Mouse (Mus musculus) G1E (cell line): ENCODE results near the gene Rnf212. TPM values are rescaled to one million over a fixed set of nuclear protein-coding genes. Genes with fewer than 3 reads are reported as not detected.

Experiments used
- ATAC-seq: 2 replicates; pipeline ENCODE4 v1.8.0; 2016; ENCODE audit warnings: mild to moderate bottlenecking; ENCODE audit not compliant: insufficient number of reproducible peaks, poor library complexity, low FRiP score, severe bottlenecking; ENCODE audit errors: extremely low read depth
- DNase-seq: peaks from one replicate; pipeline ENCODE4 v3.0.0; 2012; ENCODE audit warnings: low spot score
- H3K27me3 ChIP-seq: 2 replicates; pipeline ENCODE4 v1.6.1; 2012; ENCODE audit warnings: mild to moderate bottlenecking, low read length, inconsistent platforms; ENCODE audit not compliant: insufficient read depth
- H3K36me3 ChIP-seq: replicated peaks from 2 replicates; pipeline ENCODE3; 2012; ENCODE audit warnings: mild to moderate bottlenecking, inconsistent platforms
- H3K4me1 ChIP-seq: 2 replicates; pipeline ENCODE4 v1.6.1; 2012; ENCODE audit warnings: low read depth, low read length, inconsistent platforms, mixed read lengths; ENCODE audit not compliant: insufficient read depth
- H3K4me3 ChIP-seq: 2 replicates; pipeline ENCODE4 v1.5.1; 2012; ENCODE audit warnings: low read depth, mild to moderate bottlenecking, inconsistent platforms, low read length, moderate library complexity, mixed read lengths
- H3K9me3 ChIP-seq: replicated peaks from 2 replicates; pipeline ENCODE4 v1.6.1; 2012; ENCODE audit warnings: inconsistent platforms
- CTCF ChIP-seq: IDR thresholded peaks from 2 replicates; pipeline ENCODE4 v1.5.1; 2012; ENCODE audit warnings: low read depth, low read length, inconsistent platforms, mixed read lengths
- GATA1 ChIP-seq: IDR thresholded peaks from 2 replicates; pipeline ENCODE4 v1.6.1; 2012; ENCODE audit warnings: borderline replicate concordance, low read length, inconsistent platforms, mixed read lengths
- GATA2 ChIP-seq: IDR thresholded peaks from 2 replicates; pipeline ENCODE4 v1.6.1; 2012; ENCODE audit warnings: low read depth, low read length, inconsistent platforms, borderline replicate concordance
- POLR2AphosphoS5 ChIP-seq: IDR thresholded peaks from 2 replicates; pipeline ENCODE4 v1.6.1; 2012; ENCODE audit warnings: low read depth, low read length, inconsistent platforms; ENCODE audit not compliant: insufficient replicate concordance
- TAL1 ChIP-seq: conservative IDR thresholded peaks from 2 replicates; pipeline ENCODE4 v1.6.1; 2012; ENCODE audit warnings: low read depth, low read length, inconsistent platforms, mixed read lengths
- polyA plus RNA-seq: library from polyadenylated mRNA; stranded (reverse); fragments of >175 nt; gene quantifications from 2 replicates; pipeline ENCODE4 v1.2.3, GENCODE M21; 2012
- total RNA-seq, 2 experiments: library from RNA; stranded (forward) in 1 of 2; stranded (reverse) in 1 of 2; fragments of 200-1000 nt in 1 of 2; fragments of >200 nt in 1 of 2; fragmentation: Nextera tagmentation in 1 of 2; gene quantifications; 2 replicates each; pipeline ENCODE4 v1.2.3; 2014 to 2017

The Rnf212 gene
- total and polyA plus RNA-seq, 3 experiments, result not detected

DNA sequence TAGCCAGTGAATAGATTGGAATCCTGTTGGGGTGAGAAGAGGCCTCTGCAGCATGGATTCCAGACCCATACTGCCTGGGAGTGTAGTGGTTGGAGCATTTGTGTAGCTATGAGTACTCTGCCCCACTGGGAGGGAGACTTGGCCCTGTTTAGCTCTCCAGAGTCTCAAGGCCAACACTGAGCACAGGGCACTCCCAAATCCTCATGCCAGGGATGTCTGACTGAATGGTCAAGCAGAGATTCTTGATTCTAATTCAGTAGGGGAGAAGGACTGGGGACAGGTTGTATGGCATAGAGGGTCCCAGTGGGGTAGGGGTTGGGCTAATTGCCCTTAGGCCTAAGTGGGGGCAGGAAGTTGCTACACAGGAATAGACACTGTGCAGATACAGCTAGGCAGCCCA lies 61.1 kb downstream of the Rnf212 start:
- H3K4me1 ChIP-seq, result no peaks in the 10 kb centered on the region
- no peak overlapping the region for H3K4me3 ChIP-seq
- DNase-seq (no peak), ATAC-seq (no peak)
- peaks cover 44% of the 10 kb centered on the region for H3K27me3 ChIP-seq
- H3K9me3 ChIP-seq, result no peaks in the 10 kb centered on the region
- H3K36me3 ChIP-seq, result no peaks in the 10 kb centered on the region
- no peak for TF ChIP-seq TAL1

GRCm38 (mm10) chr5:108713096-108713495 lies 61.7 kb downstream of the Rnf212 start:
- Histone ChIP-seq H3K27me3 (peaks cover 38% of the 10 kb centered on the region), H3K4me3 (no peak overlapping the region), H3K4me1 (peaks cover 1% of the 10 kb centered on the region; the same call in 1 of the 2 replicates), H3K36me3 (peaks cover 4% of the 10 kb centered on the region), H3K9me3 (no peaks in the 10 kb centered on the region)
- no peak for DNase-seq
- no peak for ATAC-seq
- no peak for TF ChIP-seq CTCF
- TF ChIP-seq POLR2AphosphoS5, result no peak
- TF ChIP-seq TAL1, result no peak
- TF ChIP-seq GATA1, result no peak
- no peak for TF ChIP-seq GATA2

- Histone ChIP-seq H3K9me3 (no peaks in the 10 kb centered on the region), H3K27me3 (peaks cover 33% of the 10 kb centered on the region), H3K4me1 (peaks cover 5% of the 10 kb centered on the region; the same call in 1 of the 2 replicates), H3K4me3 (no peak overlapping the region), H3K36me3 (peaks cover 13% of the 10 kb centered on the region)
- ATAC-seq (no peak), DNase-seq (no peak)
- TF ChIP-seq CTCF, result no peak
- no peak for TF ChIP-seq GATA1
- no peak for TF ChIP-seq GATA2
- TF ChIP-seq POLR2AphosphoS5, result no peak
- TF ChIP-seq TAL1, result no peak
Observed at GRCm38 (mm10) chr5:108711968-108712367, 62.8 kb downstream of the Rnf212 start.

DNA sequence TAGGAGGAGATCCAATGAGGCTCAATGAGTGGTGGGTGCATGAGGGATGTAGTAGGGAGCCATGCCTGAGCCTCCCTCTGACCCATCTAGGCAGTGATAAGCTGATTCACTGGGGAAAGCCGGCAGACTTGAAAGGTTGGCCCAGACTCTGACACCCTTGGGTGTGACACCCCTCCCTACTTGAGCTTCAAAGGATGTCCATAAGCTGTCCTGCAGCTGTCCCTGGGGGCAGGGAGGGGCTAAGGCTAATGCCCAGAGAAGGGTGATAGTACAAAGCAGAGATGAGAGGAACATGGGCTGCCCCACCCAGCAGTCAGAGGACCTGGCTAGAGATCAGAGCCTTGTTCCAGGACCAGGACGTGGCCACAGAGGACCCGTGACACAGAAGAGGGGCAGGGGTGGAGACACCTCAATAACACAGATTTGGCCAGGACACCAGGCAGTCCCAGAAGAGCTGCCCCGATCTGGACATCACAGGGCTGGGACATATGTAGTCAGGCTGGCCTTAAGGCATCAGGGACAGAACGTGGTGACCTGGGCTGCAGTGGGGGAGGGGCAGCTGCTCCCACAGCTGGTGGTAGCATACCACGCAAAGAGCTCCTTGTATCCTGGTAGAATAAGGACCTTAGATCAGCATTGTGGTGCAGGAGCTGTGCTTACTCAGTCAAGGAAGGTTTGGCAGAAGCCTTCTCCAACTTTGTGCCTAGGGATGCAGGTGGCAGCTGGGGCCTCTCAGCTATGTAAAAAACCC lies 65.6 kb downstream of the Rnf212 start:
- TF ChIP-seq CTCF, result no peak
- no peak for TF ChIP-seq POLR2AphosphoS5
- TF ChIP-seq TAL1, result no peak
- no peak for TF ChIP-seq GATA1
- no peak for TF ChIP-seq GATA2
- DNase-seq, result no peak
- Histone ChIP-seq H3K4me3 (no peak overlapping the region), H3K27me3 (peaks cover 17% of the 10 kb centered on the region), H3K36me3 (peaks cover 40% of the 10 kb centered on the region), H3K4me1 (peaks cover 5% of the 10 kb centered on the region; the same call in 1 of the 2 replicates), H3K9me3 (no peaks in the 10 kb centered on the region)
- no peak for ATAC-seq

GRCm38 (mm10) chr5:108708419-108708818 lies 66.4 kb downstream of the Rnf212 start:
- no peak for DNase-seq
- no peaks in the 10 kb centered on the region for H3K9me3 ChIP-seq
- H3K4me3 ChIP-seq, result no peak overlapping the region
- peaks cover 48% of the 10 kb centered on the region for H3K36me3 ChIP-seq
- H3K27me3 ChIP-seq, result peaks cover 11% of the 10 kb centered on the region
- ATAC-seq, result no peak
- H3K4me1 ChIP-seq, result peaks cover 8% of the 10 kb centered on the region; the same call in 1 of the 2 replicates
- TF ChIP-seq GATA2 (no peak), POLR2AphosphoS5 (no peak), TAL1 (no peak), CTCF (no peak), GATA1 (no peak)

DNA sequence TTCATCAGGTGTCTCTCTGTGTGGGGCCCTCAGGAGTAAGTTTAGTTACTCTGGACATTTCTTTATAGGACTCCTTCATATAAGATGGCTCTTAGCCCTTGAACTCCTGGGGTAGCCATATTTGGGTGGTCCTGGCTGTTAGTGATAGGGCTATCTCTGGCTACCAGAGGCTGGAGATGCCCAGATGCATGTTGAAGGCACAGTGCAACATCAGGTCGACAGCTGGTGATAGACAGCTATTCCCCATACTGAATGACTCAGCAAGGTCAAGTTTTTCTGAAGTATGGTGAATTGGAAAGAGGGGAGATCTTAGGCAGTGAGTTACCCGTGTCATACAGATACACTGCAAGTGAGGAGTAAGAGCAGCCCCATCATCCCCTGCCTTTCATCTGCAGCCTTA lies 67.0 kb downstream of the Rnf212 start:
- Histone ChIP-seq H3K4me3 (no peak overlapping the region), H3K27me3 (peaks cover 11% of the 10 kb centered on the region), H3K36me3 (peaks cover 53% of the 10 kb centered on the region), H3K9me3 (no peaks in the 10 kb centered on the region), H3K4me1 (peaks cover 10% of the 10 kb centered on the region; the same call in 1 of the 2 replicates)
- peak; percentile 32; the same call in 1 of the 2 replicates for ATAC-seq
- no peak for DNase-seq
- TF ChIP-seq POLR2AphosphoS5 (no peak), GATA1 (no peak), CTCF (no peak), TAL1 (no peak), GATA2 (no peak)
